Mouse (Mus musculus) CH12.LX (cell line): ENCODE data around the gene Pcdh11x. TPM values are rescaled to one million over a fixed set of nuclear protein-coding genes. Genes with fewer than 3 reads are reported as not detected.

Source experiments
- DNase-seq: peaks from one replicate; pipeline ENCODE4 v3.0.0-alpha.2; 2013; ENCODE audit errors: extremely low read depth
- H3K27ac ChIP-seq: 2 replicates; pipeline ENCODE4 v1.5.1; 2012; ENCODE audit warnings: low read depth, mild to moderate bottlenecking, control low read depth, moderate library complexity; ENCODE audit not compliant: insufficient read depth
- H3K27me3 ChIP-seq: replicated peaks from 2 replicates; pipeline ENCODE3; 2012; ENCODE audit warnings: inconsistent platforms
- H3K36me3 ChIP-seq, 2 experiments: replicated peaks in 1 of 2; 2 replicates each; pipeline versions ENCODE3 to v1.6.1; 2012; ENCODE audit warnings: inconsistent platforms in 1 of 2, low read length in 1 of 2, mild to moderate bottlenecking in 1 of 2, mixed read lengths in 1 of 2, moderate library complexity in 1 of 2; ENCODE audit not compliant: control insufficient read depth in 1 of 2, insufficient read depth in 1 of 2
- H3K4me1 ChIP-seq, 2 experiments: 2 replicates each; pipeline ENCODE4 v1.6.1; 2012; ENCODE audit warnings: inconsistent platforms in 1 of 2, moderate library complexity in 1 of 2; ENCODE audit not compliant: insufficient read depth in 2 of 2, control insufficient read depth in 1 of 2
- H3K4me2 ChIP-seq: 2 replicates; pipeline ENCODE4 v1.6.1; 2012; ENCODE audit warnings: low read depth, mild to moderate bottlenecking, control low read depth; ENCODE audit not compliant: poor library complexity, insufficient read depth, severe bottlenecking
- H3K4me3 ChIP-seq, 3 experiments: fragments of 150-350 bp in 1 of 3; sonication (generic) in 1 of 3; replicated peaks in 1 of 3; 2 replicates each; pipeline versions ENCODE3 to v1.5.1; 2011 to 2012; ENCODE audit warnings: low read depth in 2 of 3, low read length in 2 of 3, mild to moderate bottlenecking in 2 of 3, moderate library complexity in 2 of 3, control low read depth in 1 of 3, improper control_type of control experiment in 1 of 3, inconsistent platforms in 1 of 3, mixed read lengths in 1 of 3; ENCODE audit not compliant: poor library complexity in 1 of 3
- H3K79me2 ChIP-seq: replicated peaks from 2 replicates; pipeline ENCODE4 v1.6.1; 2012; ENCODE audit warnings: mild to moderate bottlenecking, moderate library complexity; ENCODE audit not compliant: control insufficient read depth, poor library complexity, insufficient read depth, severe bottlenecking; ENCODE audit errors: extremely low read depth
- H3K9ac ChIP-seq: 2 replicates; pipeline ENCODE4 v1.6.1; 2012; ENCODE audit warnings: low read depth, mild to moderate bottlenecking, control low read depth, moderate library complexity; ENCODE audit not compliant: insufficient read depth
- H3K9me3 ChIP-seq: replicated peaks from 2 replicates; pipeline ENCODE3; 2012; ENCODE audit warnings: low read length, inconsistent platforms, mixed read lengths
- BHLHE40 ChIP-seq: IDR thresholded peaks from 2 replicates; pipeline ENCODE4 v1.6.1; 2011; ENCODE audit warnings: mild to moderate bottlenecking, low read depth, low read length, improper control_type of control experiment
- CHD1 ChIP-seq: IDR thresholded peaks from 2 replicates; pipeline ENCODE4 v1.6.1; 2012; ENCODE audit warnings: low read depth, low read length, improper control_type of control experiment, inconsistent platforms
- CTCF ChIP-seq, 2 experiments: IDR thresholded peaks in 1 of 2; conservative IDR thresholded peaks in 1 of 2; 2 replicates each; pipeline ENCODE4 v1.5.1; 2011 to 2012; ENCODE audit warnings: low read depth in 2 of 2, low read length in 2 of 2, improper control_type of control experiment in 1 of 2, inconsistent platforms in 1 of 2, mild to moderate bottlenecking in 1 of 2, moderate library complexity in 1 of 2
- E2F4 ChIP-seq: IDR thresholded peaks from 2 replicates; pipeline ENCODE4 v1.6.1; 2011; ENCODE audit warnings: low read depth, low read length, improper control_type of control experiment; ENCODE audit not compliant: insufficient replicate concordance
- ELF1 ChIP-seq: IDR thresholded peaks from 2 replicates; pipeline ENCODE4 v1.6.1; 2014; ENCODE audit warnings: low read depth, mild to moderate bottlenecking, inconsistent platforms, low read length, improper control_type of control experiment
- ETS1 ChIP-seq: conservative IDR thresholded peaks from 2 replicates; pipeline ENCODE4 v1.6.1; 2012; ENCODE audit warnings: low read depth, mild to moderate bottlenecking, inconsistent platforms, low read length, improper control_type of control experiment, moderate library complexity
- JUND ChIP-seq: conservative IDR thresholded peaks from 2 replicates; pipeline ENCODE4 v1.6.1; 2011; ENCODE audit warnings: low read depth, low read length, improper control_type of control experiment
- KAT2A ChIP-seq: IDR thresholded peaks from 2 replicates; pipeline ENCODE4 v1.6.1; 2012; ENCODE audit warnings: low read length, improper control_type of control experiment, inconsistent platforms; ENCODE audit not compliant: insufficient replicate concordance
- MAX ChIP-seq: IDR thresholded peaks from 2 replicates; pipeline ENCODE4 v1.6.1; 2011; ENCODE audit warnings: low read length, improper control_type of control experiment
- MAZ ChIP-seq: IDR thresholded peaks from 2 replicates; pipeline ENCODE4 v1.6.1; 2012; ENCODE audit warnings: low read depth, mild to moderate bottlenecking, inconsistent platforms, low read length, improper control_type of control experiment, moderate library complexity
- MEF2A ChIP-seq: IDR thresholded peaks from 2 replicates; pipeline ENCODE4 v1.6.1; 2014; ENCODE audit warnings: low read depth, mild to moderate bottlenecking, inconsistent platforms, low read length, improper control_type of control experiment, borderline replicate concordance
- MXI1 ChIP-seq: IDR thresholded peaks from 2 replicates; pipeline ENCODE4 v1.6.1; 2011; ENCODE audit warnings: mild to moderate bottlenecking, low read depth, low read length, improper control_type of control experiment
- NELFE ChIP-seq: IDR thresholded peaks from 2 replicates; pipeline ENCODE4 v1.6.1; 2011; ENCODE audit warnings: low read depth, low read length, improper control_type of control experiment
- NRF1 ChIP-seq: IDR thresholded peaks from 2 replicates; pipeline ENCODE4 v1.6.1; 2014; ENCODE audit warnings: low read depth, mild to moderate bottlenecking, inconsistent platforms, low read length, improper control_type of control experiment, moderate library complexity
- PAX5 ChIP-seq: IDR thresholded peaks from 2 replicates; pipeline ENCODE4 v1.6.1; 2012; ENCODE audit warnings: low read length, inconsistent platforms, mixed read lengths
- POLR2A ChIP-seq: IDR thresholded peaks from 2 replicates; pipeline ENCODE4 v1.6.1; 2011; ENCODE audit warnings: low read depth, mild to moderate bottlenecking, improper control_type of control experiment, low read length
- POLR2AphosphoS2 ChIP-seq: IDR thresholded peaks from 2 replicates; pipeline ENCODE4 v1.6.1; 2011; ENCODE audit warnings: low read depth, low read length, improper control_type of control experiment
- RAD21 ChIP-seq: IDR thresholded peaks from 2 replicates; pipeline ENCODE4 v1.6.1; 2011; ENCODE audit warnings: low read depth, mild to moderate bottlenecking, low read length, improper control_type of control experiment, moderate library complexity
- RCOR1 ChIP-seq: conservative IDR thresholded peaks from 2 replicates; pipeline ENCODE4 v1.6.1; 2012; ENCODE audit warnings: low read depth, mild to moderate bottlenecking, inconsistent platforms, low read length, improper control_type of control experiment
- SIN3A ChIP-seq: IDR thresholded peaks from 2 replicates; pipeline ENCODE4 v1.6.1; 2012; ENCODE audit warnings: low read length, improper control_type of control experiment, inconsistent platforms
- SMC3 ChIP-seq: IDR thresholded peaks from 2 replicates; pipeline ENCODE4 v1.6.1; 2011; ENCODE audit warnings: low read depth, low read length, improper control_type of control experiment
- TCF12 ChIP-seq: IDR thresholded peaks from 2 replicates; pipeline ENCODE4 v1.6.1; 2014; ENCODE audit warnings: low read depth, mild to moderate bottlenecking, inconsistent platforms, low read length, improper control_type of control experiment
- USF2 ChIP-seq: conservative IDR thresholded peaks from 2 replicates; pipeline ENCODE4 v1.6.1; 2011; ENCODE audit warnings: low read depth, low read length, improper control_type of control experiment
- ZC3H11A ChIP-seq: IDR thresholded peaks from 2 replicates; pipeline ENCODE4 v1.6.1; 2012; ENCODE audit warnings: low read depth, mild to moderate bottlenecking, inconsistent platforms, low read length, improper control_type of control experiment
- ZMIZ1 ChIP-seq: IDR thresholded peaks from 2 replicates; pipeline ENCODE4 v1.6.1; 2012; ENCODE audit warnings: low read depth, mild to moderate bottlenecking, inconsistent platforms, low read length, improper control_type of control experiment
- dilution Hi-C: fragments of 300-500 bp; cut with MboI; formaldehyde crosslinking; loops from 2 replicates; pipeline ENCODE4 v1.14.3; 2020; ENCODE audit warnings: low sequenced_read_pairs; ENCODE audit not compliant: extremely low pct_unique_long_range_greater_than_20kb, extremely low pct_ligation_motif_present
- in situ Hi-C: fragments of 300-500 bp; cut with MboI; formaldehyde crosslinking; loops from 3 replicates; pipeline ENCODE4 v1.14.3; 2019; ENCODE audit warnings: low sequenced_read_pairs, low pct_ligation_motif_present, low pct_unique_long_range_greater_than_20kb, mixed read lengths
- polyA plus RNA-seq: library from polyadenylated mRNA; unstranded; fragments of >175 nt; gene quantifications from 2 replicates; pipeline ENCODE4 v1.2.1, GENCODE M21; 2012; ENCODE audit warnings: low read depth; ENCODE audit not compliant: insufficient read length
- total RNA-seq, 2 experiments: library from RNA; depleted of rRNA; stranded (reverse); fragments of 300-350 nt in 1 of 2; fragments of >200 nt in 1 of 2; gene quantifications; 2 replicates each; pipeline ENCODE4 v1.2.3; 2012 to 2014

Pcdh11x gene
- total and polyA plus RNA-seq, 3 experiments: not detected

DNA sequence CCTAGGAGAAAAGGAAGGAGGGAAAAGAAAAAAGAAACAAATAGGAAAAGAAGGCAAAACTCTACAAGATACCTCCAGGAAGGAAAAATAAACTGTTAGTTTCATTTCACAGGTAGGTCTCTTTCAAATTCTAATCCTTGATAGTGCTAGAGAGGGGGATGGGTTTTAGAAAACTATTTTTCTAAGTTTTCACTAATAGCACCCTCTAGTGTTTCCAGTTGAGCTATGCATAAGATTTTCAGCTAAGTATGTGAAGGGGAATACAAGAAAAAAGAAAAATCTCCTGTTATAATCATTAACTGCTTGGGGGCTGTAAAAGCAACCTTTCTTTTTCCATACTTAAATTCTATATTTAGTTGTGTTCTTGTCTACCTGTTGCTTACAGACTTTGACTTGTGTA, 4.5 kb upstream of the Pcdh11x start:
- no peak for DNase-seq
- dilution Hi-C loops: no loop called here
- no peaks in the 10 kb centered on the region for H3K4me1 ChIP-seq
- TF ChIP-seq PAX5: no peak
- TF ChIP-seq MAX: no peak
- TF ChIP-seq ELF1: no peak
- TF ChIP-seq TCF12: no peak
- TF ChIP-seq KAT2A: no peak
- no peak for TF ChIP-seq E2F4
- TF ChIP-seq NRF1: no peak
- TF ChIP-seq BHLHE40: no peak
- no peak for TF ChIP-seq SMC3
- peaks cover 11% of the 10 kb centered on the region for H3K9me3 ChIP-seq
- no peak overlapping the region for H3K9ac ChIP-seq
- no peaks in the 10 kb centered on the region for H3K27me3 ChIP-seq
- H3K79me2 ChIP-seq: no peaks in the 10 kb centered on the region
- no peak overlapping the region for H3K4me3 ChIP-seq
- in situ Hi-C loops: no loop called here
- no peak overlapping the region for H3K4me2 ChIP-seq
- H3K36me3 ChIP-seq: no peaks in the 10 kb centered on the region
- no peak overlapping the region for H3K27ac ChIP-seq

DNA sequence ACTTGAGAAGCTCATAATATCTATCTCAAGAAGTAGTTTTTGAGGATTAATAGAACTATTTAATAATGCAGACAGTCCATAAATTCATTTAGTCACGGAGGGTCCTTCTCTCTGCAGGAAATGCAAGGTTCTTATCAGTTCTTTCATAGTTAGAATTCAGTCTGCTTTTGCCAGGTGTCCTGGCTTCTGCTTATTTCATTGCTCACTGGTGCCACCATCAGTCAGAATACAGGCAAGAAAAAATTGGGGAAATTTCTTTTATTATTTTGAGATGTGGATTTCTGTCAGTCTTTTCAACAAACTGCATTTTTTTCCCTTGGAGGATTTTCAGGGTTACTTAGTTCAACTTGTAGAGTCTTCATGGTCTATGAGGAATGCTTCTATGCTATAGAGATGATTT, 2.6 kb upstream of the Pcdh11x start:
- DNase-seq: no peak
- in situ Hi-C loops: no loop called here
- H3K79me2 ChIP-seq: no peaks in the 10 kb centered on the region

DNA sequence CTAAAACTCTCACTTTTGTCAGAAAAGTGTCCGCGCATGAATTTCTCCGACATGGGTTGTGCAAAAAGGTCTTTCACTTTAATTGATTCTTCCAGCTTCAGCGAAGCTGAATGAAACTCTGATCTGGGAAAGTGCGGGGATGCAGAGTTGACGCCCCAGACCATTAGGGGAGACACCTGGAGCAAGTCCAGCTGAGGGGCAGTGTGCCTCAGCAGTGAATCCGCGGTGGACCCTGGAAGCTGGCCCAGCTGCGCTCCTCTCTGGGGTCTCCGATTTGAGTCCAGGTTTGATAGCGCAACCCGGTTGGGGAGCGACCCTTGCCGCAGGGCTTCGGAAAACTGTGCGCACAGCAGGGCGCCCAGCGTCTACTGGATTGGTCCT, 831 bp downstream of the Pcdh11x start:
- H3K4me3 ChIP-seq: no peak overlapping the region
- H3K79me2 ChIP-seq: no peaks in the 10 kb centered on the region
- H3K36me3 ChIP-seq: no peaks in the 10 kb centered on the region
- H3K9me3 ChIP-seq: peaks cover 20% of the 10 kb centered on the region
- DNase-seq: no peak
- H3K4me2 ChIP-seq: no peak overlapping the region
- no peak overlapping the region for H3K27ac ChIP-seq
- in situ Hi-C loops: no loop called here
- no peak for TF ChIP-seq MEF2A
- no peak for TF ChIP-seq ETS1
- no peak for TF ChIP-seq BHLHE40
- TF ChIP-seq USF2: no peak
- no peak for TF ChIP-seq ZMIZ1
- TF ChIP-seq POLR2AphosphoS2: no peak
- TF ChIP-seq POLR2A: no peak
- no peak for TF ChIP-seq RCOR1
- no peak for TF ChIP-seq MAZ
- TF ChIP-seq SIN3A: no peak
- TF ChIP-seq ZC3H11A: no peak
- TF ChIP-seq RAD21: no peak
- TF ChIP-seq NELFE: no peak
- TF ChIP-seq MXI1: no peak
- TF ChIP-seq PAX5: no peak
- no peak for TF ChIP-seq CHD1
- no peak for TF ChIP-seq CTCF (conservative IDR thresholded peaks at IDR 0.05 in 1 of 2, IDR thresholded peaks at IDR 0.05 in 1 of 2; ENCODE audit: low read depth in 2 of 2, low read length in 2 of 2)
- TF ChIP-seq, all 38 proteins: peak for 0
- H3K9ac ChIP-seq: no peak overlapping the region
- H3K27me3 ChIP-seq: no peaks in the 10 kb centered on the region
- H3K4me1 ChIP-seq: no peaks in the 10 kb centered on the region
- dilution Hi-C loops: no loop called here

More for the DNA sequence above, 2.6 kb upstream of the Pcdh11x start:
- Histone ChIP-seq H3K27me3 (no peaks in the 10 kb centered on the region), H3K27ac (no peak overlapping the region), H3K36me3 (no peaks in the 10 kb centered on the region), H3K4me1 (no peaks in the 10 kb centered on the region), H3K9ac (no peak overlapping the region), H3K4me2 (no peak overlapping the region), H3K9me3 (peaks cover 15% of the 10 kb centered on the region), H3K4me3 (no peak overlapping the region)
- dilution Hi-C loops: no loop called here
- TF ChIP-seq SMC3 (no peak), JUND (no peak), E2F4 (no peak), NRF1 (no peak)
